Mouse (Mus musculus): ENCODE results near the gene Ldlr.

GRCm38 (mm10) chr9:21784517-21785307 is 61.4 kb downstream of the Ldlr start:
- no peak for TF ChIP-seq CTCF (conservative IDR thresholded peaks at IDR 0.05; ENCODE audit: low read length)
- TF ChIP-seq POU5F1 (IDR thresholded peaks at IDR 0.05; ENCODE audit: borderline replicate concordance, low read length) = no peak

Data from E14TG2a.4 (cell line).